Mouse (Mus musculus): ENCODE measurements around the gene Fn1.

The Fn1 gene

DNA sequence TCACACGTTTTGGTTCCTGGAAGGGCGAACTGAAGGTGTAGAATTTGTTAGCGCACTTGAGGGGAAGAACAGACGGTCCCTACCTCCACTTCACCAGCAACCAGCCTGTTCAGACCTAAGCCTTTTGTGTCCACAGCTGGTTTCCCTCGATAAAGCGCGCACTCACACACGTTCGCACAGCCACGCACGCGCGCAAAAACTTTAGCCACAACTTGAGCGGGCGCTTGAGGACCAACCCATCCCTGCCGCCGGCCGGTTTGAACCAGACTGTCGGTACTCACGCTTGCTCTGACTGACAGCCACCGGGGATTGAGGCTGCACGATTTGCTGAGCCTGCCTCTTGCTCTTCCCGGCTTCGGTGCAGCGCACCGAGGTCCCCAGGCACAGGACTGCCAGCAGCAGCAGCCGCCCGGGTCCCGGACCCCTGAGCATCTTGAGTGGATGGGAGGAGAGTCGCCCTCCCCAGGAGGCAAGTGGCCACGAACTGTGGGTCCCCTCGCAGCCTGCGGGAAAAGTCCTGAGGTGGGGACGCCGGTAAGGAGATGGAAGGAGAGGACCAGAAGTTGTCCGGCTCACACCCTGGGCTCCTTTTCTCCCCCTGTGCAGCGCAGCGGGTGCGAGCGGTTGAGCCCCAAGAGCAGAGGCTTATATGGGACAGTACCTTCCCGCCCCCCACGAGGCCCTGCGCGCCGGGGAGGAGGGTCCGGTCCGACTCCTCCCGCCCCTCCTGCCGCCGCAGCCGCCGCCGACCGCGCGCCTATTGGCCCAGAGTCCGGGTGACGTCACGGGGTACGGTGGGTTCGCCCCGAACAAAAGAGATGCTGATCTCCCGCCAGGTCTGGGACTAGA lies at the start of gene Fn1:
Fn1 (minus strand) TSS at position 650 of the 849 bp plus-strand sequence.
- DNase-seq (ENCODE audit: low spot score in 2 of 2) = peak; percentile 46 to 59

DNA sequence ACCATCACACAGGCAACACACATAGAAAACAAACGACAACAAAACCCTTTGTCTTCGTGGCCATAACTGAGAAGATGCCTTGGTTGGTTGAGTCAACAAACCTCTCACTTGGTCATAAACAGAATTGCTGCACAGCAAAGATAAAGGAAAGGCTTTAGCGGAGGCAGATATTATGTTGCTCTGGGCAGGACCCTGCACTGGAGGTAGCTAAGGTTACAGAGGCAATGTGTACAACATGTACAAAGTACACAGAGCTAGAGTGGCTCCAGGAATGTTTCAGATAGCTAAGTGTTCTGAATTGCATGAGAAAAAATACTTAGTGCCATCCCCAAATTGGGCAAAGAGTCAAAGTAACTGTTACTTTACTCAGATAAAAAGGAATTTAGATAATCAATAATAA lies 43.1 kb upstream of the Fn1 start:
- no peak for DNase-seq (ENCODE audit: low spot score in 2 of 2)

DNA sequence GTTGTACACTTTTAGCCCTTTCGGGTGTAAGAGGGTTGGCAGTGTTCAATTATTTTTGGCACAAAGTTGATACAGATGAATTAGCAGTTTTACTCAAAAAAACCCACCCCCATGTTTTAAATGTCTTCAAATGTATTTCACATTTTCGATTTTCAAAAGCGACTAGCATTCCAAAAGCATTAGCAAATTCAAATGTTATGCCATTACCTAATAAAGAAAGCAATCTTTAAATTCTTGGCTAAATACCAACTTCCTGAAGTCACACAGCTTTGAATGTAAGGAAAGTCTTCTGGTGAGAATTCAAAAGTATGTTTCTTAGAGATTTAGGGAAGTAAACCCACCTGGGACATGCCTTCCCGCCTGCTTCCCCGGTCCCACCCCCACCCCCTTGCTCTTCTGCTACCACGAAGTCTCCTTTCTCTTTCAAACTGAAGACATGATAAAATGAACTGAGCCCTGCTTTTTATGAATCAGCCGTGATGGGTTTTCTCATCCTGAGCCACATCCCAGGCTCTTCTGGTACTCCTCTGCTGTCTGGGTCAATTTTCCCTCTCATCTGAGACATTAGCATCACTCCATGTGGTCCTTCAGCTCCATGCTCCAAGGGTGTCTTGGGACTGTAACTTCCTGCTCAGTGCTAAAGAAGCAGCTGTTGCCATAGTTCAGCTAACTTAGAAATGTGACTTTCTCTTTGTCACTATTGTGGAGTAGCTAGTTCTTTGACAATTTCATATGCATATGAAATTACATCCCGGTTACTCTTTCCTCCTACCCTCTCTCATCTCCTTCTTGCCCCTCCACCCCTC lies 38.7 kb upstream of the Fn1 start:
- DNase-seq (ENCODE audit: low spot score in 2 of 2) = no peak

DNA sequence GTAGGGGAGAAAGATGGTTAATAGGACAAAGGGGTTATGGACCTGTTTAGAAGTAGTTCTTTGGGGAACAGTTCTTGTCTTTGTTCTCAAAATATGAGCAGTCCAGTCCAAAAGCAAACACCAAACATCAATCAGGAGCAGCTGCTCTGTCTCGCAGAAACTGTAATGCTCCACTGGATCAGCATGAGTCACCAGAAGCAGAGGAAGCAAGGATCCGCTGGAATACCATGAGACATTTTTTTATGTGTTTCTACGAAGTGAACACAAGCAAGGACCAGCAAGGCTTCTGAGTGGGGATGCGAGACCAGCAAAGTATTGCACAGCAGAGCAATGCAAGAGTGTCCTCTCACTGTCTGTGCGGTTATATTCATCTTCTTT lies 35.9 kb upstream of the Fn1 start:
- no peak for DNase-seq (ENCODE audit: low spot score in 2 of 2)

DNA sequence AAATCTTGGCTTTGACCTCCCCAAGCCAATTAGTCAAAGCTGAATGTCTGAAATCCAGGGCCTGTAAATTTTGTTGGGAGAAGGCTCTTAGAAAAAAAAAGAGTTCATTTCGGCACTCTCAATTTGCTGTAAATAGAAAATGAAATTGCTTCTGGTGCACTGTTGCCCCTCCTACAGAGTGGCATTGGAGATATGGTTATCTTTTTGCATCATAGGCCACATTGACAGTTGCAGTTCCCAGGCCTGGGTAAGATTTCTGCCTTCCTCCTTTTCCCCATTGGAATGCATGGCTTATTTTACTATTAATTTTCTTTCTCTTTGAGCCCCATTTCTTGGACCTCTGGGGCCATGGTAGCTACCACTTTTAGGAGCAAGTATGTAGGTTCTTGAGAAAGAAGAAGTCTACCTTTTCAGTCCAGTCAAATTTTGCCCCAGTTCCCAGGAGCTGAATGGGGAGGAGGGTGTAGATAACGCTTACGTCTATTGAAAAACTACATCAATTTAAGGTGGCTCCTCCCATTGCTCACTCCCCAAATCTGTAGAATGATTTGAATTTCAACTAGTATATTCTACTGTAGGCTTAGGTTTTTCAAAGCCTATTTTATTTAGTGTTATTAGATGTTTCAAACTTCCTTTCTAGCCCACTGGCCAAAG lies 35.4 kb upstream of the Fn1 start:
- no peak for DNase-seq (ENCODE audit: low spot score in 2 of 2)

DNA sequence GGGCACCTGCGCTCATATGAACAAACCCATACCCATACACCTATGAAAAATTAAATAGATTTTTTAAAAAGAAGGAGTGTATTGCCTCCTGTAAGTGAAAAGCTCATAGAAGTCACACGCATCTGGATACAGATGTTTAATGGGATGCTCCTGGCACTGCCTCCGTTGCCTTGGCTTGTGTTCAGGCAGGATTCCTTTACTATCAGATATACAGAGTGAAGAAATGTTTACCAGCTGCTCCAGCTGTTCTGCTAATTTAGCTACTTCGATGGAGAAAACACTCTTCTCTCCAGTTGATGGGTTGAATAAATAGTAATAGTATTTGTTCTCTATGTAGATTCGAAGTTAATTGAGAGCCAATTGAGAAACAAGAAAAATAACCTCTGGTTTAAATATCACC lies 33.8 kb upstream of the Fn1 start:
- no peak for DNase-seq (ENCODE audit: low spot score in 2 of 2)

DNA sequence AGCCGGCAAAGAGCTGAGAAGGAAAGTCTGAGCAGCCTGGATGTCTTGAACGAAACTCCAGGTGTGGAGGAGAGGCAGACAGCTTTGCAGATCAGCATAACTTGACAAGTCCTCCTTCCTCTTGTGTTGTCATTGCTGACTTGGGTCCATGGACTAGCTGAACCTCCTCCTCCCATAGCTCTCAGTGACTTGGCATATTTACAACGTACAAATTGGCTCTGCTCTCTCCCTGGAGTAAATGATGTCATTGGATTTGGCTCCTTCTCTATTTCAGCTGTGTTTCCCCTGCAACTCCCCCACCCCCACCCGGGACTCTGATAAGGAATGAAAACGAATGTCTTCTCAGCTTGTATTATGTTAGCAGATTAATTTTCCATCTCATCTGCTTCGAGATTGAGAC lies 30.7 kb upstream of the Fn1 start:
- DNase-seq (ENCODE audit: low spot score in 2 of 2) = no peak

DNA sequence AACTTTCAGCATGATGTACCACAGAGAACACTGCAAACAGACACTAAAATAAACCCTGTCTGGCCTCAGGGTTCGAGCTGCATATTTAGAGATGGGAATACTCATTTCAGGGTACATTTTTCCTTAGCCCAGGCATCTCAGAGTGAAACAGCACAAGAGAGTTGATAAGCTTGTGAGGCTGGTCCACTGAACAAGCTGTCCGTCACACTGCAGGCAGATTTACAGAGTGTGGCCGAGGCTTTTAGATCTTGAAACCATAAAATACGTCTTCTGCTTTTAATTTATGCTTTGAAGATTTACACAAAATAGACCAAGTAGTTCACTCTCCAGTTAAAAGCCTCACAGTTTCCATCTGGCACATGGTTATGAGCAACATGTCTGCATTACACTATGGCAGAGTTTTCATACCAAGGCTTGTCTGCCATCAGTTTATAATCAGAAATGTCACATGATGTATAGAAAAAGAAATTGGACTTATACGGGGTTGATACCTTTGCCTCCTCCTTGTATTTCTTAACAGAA lies 29.3 kb upstream of the Fn1 start:
- DNase-seq (ENCODE audit: low spot score in 2 of 2) = no peak

DNA sequence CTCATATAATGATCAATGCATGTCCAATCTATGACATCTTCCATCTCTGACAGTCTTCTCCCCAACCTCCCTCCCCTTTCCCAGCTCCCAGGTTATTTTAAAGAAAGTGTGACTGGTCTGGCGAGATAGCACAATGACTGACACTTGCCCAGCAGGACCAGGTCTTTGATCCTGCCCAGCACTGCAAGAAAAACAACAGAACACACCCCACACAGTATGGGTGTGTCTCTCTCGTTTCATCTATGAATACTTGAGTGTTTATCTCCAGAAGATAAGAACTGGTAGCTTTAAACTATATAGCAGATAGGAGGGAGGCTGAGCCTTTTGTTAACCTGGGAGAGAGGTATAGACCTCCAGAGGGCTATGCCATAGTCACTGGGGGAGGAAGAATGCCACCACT lies 28.3 kb upstream of the Fn1 start:
- no peak for DNase-seq (ENCODE audit: low spot score in 2 of 2)

DNA sequence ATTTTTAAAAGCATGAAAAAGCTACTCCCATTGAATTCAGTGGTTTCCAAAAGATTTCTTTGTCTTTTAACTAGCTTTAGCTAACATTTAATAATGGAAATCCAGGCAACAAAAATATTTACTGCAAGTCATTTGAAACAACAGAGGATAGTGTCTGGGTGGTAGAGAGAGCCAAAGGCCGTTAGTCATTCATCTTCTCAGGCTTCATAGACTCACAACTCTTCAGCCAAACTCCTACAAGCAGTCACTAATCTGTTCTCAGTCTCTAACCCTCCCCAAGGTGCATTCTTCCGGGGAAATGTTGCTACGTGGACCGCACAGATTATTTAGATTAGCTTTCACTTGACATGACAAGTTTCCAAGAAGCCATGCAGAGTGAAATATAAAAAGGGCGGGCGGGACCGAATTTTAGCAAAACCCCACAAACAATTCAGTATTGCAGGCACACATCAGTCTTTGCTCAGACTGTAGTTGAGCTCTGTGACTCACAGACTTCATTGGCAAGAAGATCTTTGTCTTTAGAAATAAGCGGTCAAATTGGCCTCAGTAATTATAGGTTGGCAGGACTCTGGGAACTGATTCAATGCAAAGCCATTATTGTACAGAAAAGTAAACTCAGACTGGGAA lies 27.2 kb upstream of the Fn1 start:
- DNase-seq (ENCODE audit: low spot score in 2 of 2) = no peak

DNA sequence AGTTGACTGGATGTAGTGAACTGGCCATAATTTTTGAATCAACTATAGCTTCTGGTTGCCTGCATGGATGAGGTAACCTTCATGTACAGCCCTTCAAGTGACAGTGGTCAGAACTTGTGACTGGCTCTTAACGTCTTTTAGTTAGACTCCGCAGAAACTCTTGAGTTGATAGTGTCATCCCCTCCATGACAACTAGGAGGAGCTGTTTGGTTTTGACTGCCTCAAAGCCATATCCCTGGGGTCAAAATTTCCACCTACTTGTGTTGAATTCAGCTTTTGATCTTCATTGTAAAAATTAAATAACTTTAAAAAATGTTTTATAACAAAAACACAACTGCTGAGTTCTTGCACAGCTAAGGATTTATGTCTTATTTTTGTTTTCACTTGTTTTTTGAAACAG lies 22.4 kb upstream of the Fn1 start:
- DNase-seq (ENCODE audit: low spot score in 2 of 2) = no peak

DNA sequence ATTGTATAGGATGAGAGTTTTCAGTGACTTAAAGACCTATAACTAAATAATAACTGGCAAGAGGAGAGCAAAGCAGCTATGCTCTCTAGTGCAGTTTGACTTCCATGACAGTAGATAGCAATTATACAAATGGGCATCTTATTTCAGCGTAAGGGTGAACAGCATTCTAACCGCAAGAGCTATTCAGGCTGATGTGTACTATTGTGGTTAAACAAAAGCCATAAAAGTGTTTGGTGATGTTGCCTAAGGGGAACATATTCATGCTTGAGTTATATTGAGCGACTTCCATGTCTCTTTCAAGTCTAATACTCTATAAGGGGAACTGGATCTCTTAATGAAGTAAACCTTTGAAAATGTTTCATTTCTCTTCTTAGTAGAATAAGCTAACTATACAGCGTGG lies 21.3 kb upstream of the Fn1 start:
- DNase-seq (ENCODE audit: low spot score in 2 of 2) = no peak

DNA sequence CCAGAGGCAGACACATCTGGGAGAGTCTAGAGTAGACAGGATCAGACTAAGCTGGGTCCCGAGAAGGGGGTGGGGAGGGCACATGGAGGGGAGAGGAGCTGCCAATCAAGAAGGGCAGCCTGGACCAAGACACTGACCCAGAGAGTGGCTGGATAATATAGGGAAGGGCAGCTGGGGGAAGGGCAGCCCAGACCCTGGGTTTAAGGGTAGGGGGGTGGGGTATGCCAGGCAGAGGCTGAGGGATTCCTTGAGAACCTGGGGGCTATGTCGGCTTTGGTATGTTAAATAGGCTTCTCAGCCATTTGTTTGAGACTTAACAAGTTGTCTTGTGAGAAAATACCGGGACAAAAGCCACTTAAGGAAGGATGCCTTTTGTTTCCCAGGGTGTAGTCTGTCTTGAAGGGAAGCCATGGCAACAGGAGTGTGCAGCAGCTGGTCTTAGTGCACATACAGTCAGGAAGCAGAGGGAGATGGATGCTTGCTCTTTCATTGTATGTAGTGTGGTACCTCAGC lies 20.5 kb upstream of the Fn1 start:
- no peak for DNase-seq (ENCODE audit: low spot score in 2 of 2)

DNA sequence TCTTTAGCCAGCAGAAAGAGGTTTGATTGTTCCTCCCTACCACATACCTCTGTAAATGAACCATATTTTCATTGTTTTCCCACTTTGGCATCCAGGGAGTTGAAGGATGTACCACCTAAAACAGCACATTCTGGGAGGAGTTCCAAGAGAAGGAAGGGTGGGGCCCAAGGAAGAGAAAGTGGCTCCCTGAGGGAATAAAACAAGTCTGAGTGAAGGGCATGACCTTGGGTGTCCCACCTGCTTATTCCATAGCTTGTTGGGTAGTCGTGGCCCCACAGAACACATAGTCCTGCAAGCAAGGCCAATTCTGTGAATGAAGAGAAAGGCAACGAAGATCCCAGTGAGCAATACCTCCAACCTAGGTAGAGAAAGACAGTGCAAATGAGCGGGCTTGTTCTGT lies 19.3 kb upstream of the Fn1 start:
- no peak for DNase-seq (ENCODE audit: low spot score in 2 of 2)

DNA sequence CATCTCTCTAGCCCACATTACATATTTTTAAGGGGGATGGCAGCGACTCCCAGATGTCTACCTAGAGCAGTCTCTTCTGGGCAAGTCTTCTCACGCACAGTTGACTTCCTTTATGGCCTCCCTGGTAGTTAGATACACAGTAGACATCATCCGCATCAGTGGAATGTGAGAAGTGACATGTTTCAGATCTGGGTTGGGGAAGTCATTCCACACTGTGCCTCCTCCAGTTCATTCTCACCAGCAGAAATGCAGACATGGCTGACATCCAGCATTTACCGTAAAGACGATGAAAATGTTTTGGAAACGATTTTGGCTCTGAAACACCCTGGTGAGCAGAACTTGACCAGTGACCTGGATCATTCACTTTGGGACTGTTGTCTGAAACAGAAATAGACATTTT lies 10.2 kb upstream of the Fn1 start:
- no peak for DNase-seq (ENCODE audit: low spot score in 2 of 2)

DNA sequence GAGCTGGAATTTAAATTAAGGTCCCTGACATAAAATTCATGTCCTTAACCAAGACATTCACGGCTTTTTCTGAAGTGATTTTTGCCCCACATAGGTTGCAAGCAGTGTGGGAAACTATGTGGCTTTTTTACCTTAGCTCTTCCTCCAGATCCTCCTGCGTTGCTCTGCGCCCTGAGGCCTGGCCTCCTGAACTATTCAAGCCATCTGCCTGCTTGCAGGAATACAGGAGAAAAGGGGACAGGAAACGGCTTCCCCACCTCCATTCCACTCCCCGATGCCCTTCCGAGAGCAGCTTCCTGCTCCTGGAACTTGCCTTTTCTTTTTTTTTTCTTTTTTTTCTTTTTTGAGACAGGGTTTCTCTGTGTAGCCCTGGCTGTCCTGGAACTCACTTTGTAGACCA lies 5.6 kb upstream of the Fn1 start:
- DNase-seq (ENCODE audit: low spot score in 2 of 2) = no peak

DNA sequence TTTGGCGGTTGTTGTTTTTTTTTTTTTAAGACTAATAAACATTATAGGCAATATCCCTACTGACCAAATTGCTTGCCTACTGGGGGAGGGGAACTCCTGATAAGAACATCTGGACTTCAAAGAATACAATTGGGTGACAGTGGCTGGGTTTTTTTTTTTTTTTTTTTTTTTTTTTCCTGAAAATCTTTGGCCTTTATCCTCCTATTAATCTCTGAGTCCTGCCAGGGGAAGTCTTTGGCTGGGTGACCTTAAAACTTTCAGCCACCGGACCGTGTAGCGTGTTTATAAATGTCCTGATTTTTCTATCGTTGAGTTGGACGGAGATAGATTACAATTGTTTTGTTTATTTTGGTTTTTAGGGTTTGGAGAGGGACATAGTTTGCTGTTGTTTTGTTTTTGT lies 3.3 kb upstream of the Fn1 start:
- no peak for DNase-seq (ENCODE audit: low spot score in 2 of 2)

DNA sequence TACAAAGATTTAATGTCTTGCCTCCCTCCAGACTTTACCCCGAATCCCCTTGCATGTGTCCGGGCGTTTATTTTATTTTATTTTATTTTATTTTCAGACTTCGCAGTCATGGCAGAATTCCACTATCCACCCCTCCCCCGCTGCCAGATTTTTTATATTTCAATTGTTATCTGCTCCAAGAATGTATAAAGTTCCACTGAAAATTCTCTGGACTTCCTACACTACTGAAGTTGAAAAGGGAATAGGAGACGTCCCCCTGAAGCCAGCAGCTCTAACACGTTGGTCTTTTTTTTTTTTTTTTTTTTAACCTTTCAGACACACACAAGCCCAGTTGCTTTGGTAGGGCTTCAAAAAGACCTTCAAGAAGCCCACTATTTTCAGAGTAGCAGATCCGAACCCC lies 1.2 kb upstream of the Fn1 start:
- DNase-seq (ENCODE audit: low spot score in 2 of 2) = no peak

DNA sequence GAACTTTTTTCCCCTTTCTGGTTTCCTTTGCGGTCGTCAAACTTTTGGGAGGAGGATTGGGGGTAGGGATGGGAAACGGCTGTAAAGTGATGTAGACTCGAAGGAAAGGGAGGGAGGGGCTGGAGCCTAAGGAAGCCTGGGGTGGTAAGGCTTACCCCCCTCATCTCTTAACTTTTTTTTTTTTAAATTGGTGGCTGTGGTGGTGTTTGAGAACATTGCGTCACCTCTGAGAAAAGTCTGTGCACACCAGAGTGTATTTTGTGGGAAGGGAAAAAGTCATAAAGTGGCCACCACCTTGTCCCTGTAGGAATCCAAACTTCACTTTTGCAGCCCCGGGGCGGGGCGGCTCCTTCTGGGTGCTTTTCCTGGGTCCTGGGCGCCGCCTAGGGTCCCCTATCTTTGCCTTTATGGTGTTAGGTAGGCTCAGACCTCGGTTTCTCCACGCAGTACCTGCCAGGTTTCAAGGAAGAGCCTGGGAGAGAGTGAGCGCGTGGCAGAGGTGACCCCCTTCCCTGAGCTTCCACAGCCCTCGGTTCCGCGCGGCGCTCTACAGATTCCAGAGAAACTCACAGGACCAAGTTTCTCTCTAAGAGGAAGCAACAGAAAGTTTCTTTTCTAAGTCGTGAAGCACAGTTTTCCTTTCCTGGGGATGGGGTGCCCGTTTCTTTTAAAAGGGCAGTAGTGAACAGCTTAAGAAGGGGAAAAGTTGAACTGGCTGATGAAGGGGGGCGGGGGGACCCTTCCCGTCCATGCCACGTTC lies 580 bp upstream of the Fn1 start:
- DNase-seq (ENCODE audit: low spot score in 2 of 2) = no peak

DNA sequence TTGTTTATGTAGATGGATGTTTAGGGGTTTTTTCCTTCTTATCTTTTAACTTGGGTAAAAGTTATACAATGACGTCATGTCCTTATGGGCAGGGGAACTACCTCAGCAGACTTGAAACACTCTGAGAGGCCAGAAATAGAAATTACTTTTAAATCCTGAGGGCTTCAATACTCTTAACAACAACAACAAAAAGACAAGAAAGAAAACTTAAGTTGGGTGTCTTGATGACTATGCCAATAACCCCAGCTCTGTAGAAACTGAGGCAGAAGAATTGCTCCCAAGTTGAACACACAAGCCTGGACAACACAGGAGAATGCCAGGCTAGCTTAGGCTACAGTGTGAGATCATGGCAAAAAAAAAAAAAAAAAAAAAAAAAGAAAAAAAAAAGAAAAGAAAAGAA lies 1.2 kb downstream of the Fn1 start:
- DNase-seq (ENCODE audit: low spot score in 2 of 2) = no peak

DNA sequence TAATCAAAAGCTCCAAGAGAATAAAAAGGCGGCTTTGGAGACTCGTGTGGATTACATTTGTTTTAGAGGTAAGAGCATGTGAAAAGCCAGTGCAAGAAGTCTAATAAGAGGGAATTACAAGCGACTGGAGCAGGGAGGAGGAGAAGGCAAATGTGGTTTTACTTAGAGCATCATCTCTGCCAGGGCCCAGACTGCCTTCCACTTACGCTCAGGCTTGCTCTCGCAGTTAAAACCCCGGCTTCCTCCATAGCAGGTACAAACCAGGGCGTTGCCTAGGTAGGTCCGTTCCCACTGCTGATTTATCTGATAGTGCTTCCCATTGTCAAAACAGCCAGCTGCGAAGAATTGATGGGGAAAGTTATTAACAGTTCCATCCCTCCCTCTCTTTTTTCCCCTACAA lies 1.7 kb downstream of the Fn1 start:
- DNase-seq (ENCODE audit: low spot score in 2 of 2) = no peak
